In the genomic region with DNA sequence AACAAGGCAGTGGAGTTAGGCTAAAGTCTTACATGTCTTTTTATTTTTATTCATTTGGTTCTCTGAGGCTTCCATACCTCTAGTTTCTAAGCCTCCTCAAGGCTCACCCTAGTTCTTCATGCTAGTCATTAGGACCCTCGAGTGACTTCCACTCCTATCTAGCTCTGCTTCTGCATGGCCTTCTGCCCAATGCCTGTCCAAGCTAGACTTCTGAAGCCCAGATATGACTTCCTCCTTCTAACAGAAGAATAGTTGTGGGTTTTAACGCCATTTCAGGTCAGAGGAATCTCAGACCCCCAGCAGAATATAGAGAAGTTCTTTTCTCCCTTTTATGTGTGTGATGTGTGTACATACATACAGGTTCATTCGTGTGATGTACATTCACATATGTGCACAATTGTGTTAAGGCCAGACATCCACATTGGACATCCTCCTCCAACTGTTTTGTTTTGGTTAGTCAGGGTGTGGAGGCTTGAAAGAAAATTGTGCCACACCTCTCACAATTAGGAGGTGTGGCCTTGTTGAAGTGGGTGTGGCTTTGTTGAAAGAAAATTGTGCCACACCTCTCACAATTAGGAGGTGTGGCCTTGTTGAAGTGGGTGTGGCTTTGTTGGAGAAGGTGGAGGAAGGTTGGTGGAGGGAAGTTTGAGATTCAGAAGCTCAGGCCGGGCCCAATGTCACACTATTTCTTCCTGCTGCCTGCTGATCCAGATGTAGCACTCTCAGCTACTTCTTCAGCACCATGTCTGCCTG, we compare ENCODE assay signal across 1 mouse cellular context.
TF ChIP-seq lines count a peak whose summit lies in the region.

No protein-coding gene starts in this region.

TF ChIP-seq in MEL, 35 proteins besides CTCF, POLR2A, EP300 and RAD21 (continued from another document):
- TF ChIP-seq MAZ (IDR thresholded peaks at IDR 0.05; ENCODE audit: low read depth, low read length) (no peak), USF2 (IDR thresholded peaks at IDR 0.05; ENCODE audit: borderline replicate concordance in 1 of 2, insufficient read depth in 1 of 2, low read depth in 1 of 2, low read length in 2 of 2) (no peak), TBP (IDR thresholded peaks at IDR 0.05; ENCODE audit: low read depth, low read length) (no peak), POLR2AphosphoS5 (IDR thresholded peaks at IDR 0.05; ENCODE audit: borderline replicate concordance, low read depth, low read length) (no peak), HCFC1 (IDR thresholded peaks at IDR 0.05; ENCODE audit: low read depth, low read length) (no peak), CHD1 (IDR thresholded peaks at IDR 0.05; ENCODE audit: low read depth, low read length) (no peak), KAT2A (conservative IDR thresholded peaks at IDR 0.05; ENCODE audit: low read depth, low read length) (no peak)
